In genomic region chr9:75197297-75197696, GRCm38 (mm10) we compare ENCODE assay signal across 8 mouse cellular contexts. TPM values are rescaled to one million over a fixed set of nuclear protein-coding genes. Genes with fewer than 3 reads are reported as not detected.
DNase-seq lines count a peak whose midpoint lies in the region; ATAC-seq lines count a peak whose summit lies in the region.

No protein-coding gene starts in this region.

- H3K36me3 ChIP-seq in kidney, embryonic 15.5 days = peaks cover 45% of the 10 kb centered on the region
- H3K36me3 ChIP-seq in embryonic facial prominence, embryonic 10.5 days (replicated peaks) = peaks cover 63% of the 10 kb centered on the region

- ATAC-seq in kidney, embryonic 15.5 days (replicated peaks; ENCODE audit: low FRiP score) = no peak
- ATAC-seq in megakaryocyte-erythroid progenitor cell, adult 5-6 weeks (replicated peaks; ENCODE audit: low FRiP score, low TSS enrichment, poor library complexity, severe bottlenecking) = no peak

- no peaks in the 10 kb centered on the region for H3K9me3 ChIP-seq in kidney, embryonic 15.5 days (replicated peaks)
- no peaks in the 10 kb centered on the region for H3K9me3 ChIP-seq in embryonic facial prominence, embryonic 10.5 days

- no peak overlapping the region for H3K27ac ChIP-seq in kidney, embryonic 15.5 days
- H3K27ac ChIP-seq in embryonic facial prominence, embryonic 10.5 days (replicated peaks) = no peak overlapping the region

- peak; percentile 48 for DNase-seq in kidney, adult 9 months
- DNase-seq in 416B (ENCODE audit: low read depth) = peak; percentile 62
- DNase-seq in R1 (ENCODE audit: low read depth, low spot score) = peak; percentile 35
- DNase-seq in embryonic facial prominence, embryonic 10.5 days (ENCODE audit: low spot score) = peak; percentile 26
- peak; percentile 28 to 51 for DNase-seq in kidney, postnatal 25 days
- DNase-seq in retina, postnatal 1 day = peak; percentile 49

- no peak overlapping the region for H3K9ac ChIP-seq in kidney, embryonic 15.5 days

- 71% methylated on average over 6 of the region's 6 CpGs for WGBS in kidney, embryonic 15.5 days
- WGBS in embryonic facial prominence, embryonic 10.5 days = 63% methylated on average over 6 of the region's 6 CpGs

- H3K4me3 ChIP-seq in kidney, embryonic 15.5 days (replicated peaks) = no peak overlapping the region
- no peak overlapping the region for H3K4me3 ChIP-seq in embryonic facial prominence, embryonic 10.5 days

- no peak overlapping the region for H3K4me2 ChIP-seq in kidney, embryonic 15.5 days

- H3K4me1 ChIP-seq in kidney, embryonic 15.5 days = no peaks in the 10 kb centered on the region
- H3K4me1 ChIP-seq in embryonic facial prominence, embryonic 10.5 days = 0 out of 2 replicates have a peak, but pooled peaks cover 2% of the 10 kb centered on the region

- H3K27me3 ChIP-seq in kidney, embryonic 15.5 days = no peaks in the 10 kb centered on the region
- no peaks in the 10 kb centered on the region for H3K27me3 ChIP-seq in embryonic facial prominence, embryonic 10.5 days (replicated peaks; ENCODE audit: low read depth, poor library complexity, severe bottlenecking)

RNA-seq across cellular contexts. Expression of gene Myo5c, which starts 34.5 kb away (rescaled TPM):
- 3.7 and 3.9 TPM in 2 replicates for polyA plus RNA-seq in kidney, embryonic 15.5 days (2015; fragmentation: Nextera tagmentation; extraction: Ambion mirVana)
- 1.2 and 1.3 TPM in 2 replicates for polyA plus RNA-seq in embryonic facial prominence, embryonic 10.5 days (2016; fragmentation: Nextera tagmentation; extraction: Ambion mirVana)
- not detected in 2 replicates for total RNA-seq in megakaryocyte-erythroid progenitor cell, adult 5-6 weeks (2014; fragmentation: Nextera tagmentation)
- 0.38 TPM in 1 of 2 replicates, not detected in the other for total RNA-seq in megakaryocyte-erythroid progenitor cell, adult 5-6 weeks (2017)
